Mouse (Mus musculus) brown adipose tissue, adult 24 weeks (tissue): ENCODE results near the gene Edrf1. TPM values are rescaled to one million over a fixed set of nuclear protein-coding genes. Genes with fewer than 3 reads are reported as not detected.
"Not testable (repeated sequence)": the region's sequence is repeated elsewhere in the genome, so short reads cannot be mapped to it uniquely, and the experiment has no call there.

Experiments used
- H3K27ac ChIP-seq: fragments of 200-500 bp; replicated peaks from 2 replicates; pipeline ENCODE4 v1.5.1; 2012; ENCODE audit warnings: low read depth, mild to moderate bottlenecking, low read length
- H3K4me1 ChIP-seq: fragments of 200-500 bp; 2 replicates; pipeline ENCODE4 v1.6.1; 2012; ENCODE audit warnings: low read length, mixed read lengths; ENCODE audit not compliant: control insufficient read depth, insufficient read depth, insufficient read length
- H3K4me3 ChIP-seq: fragments of 200-500 bp; 2 replicates; pipeline ENCODE4 v1.5.1; 2012; ENCODE audit warnings: low read depth, mild to moderate bottlenecking, low read length, moderate library complexity; ENCODE audit not compliant: insufficient read depth
- polyA plus RNA-seq: library from polyadenylated mRNA; stranded (reverse); fragments of >200 nt; gene quantifications from 2 replicates; pipeline ENCODE4 v1.2.4, GENCODE M21; 2012; ENCODE audit not compliant: missing spikeins, insufficient read depth, insufficient read length

The Edrf1 gene
- polyA plus RNA-seq, 1 experiment: 5.7 TPM

DNA sequence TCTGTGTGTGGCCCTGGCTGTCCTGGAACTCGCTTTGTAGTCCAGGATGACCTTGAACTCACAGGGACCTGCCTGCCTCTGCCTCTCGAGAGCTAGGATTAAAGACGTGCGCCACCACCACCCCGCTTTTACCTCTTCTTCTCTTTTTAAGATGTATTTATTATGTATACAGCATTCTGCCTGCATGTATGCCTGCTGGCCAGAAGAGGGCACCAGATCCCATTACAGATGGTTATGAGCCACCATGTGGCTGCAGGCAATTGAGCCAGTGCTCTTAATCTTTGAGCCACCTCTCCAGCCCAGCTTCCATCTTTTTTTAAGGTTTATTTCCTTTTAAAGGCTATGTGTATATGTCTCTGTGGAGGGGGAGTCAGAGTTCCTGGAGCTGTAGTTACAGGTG, 46.8 kb downstream of the Edrf1 start:
- Histone ChIP-seq H3K4me1 (no peaks in the 10 kb centered on the region), H3K27ac (no peak overlapping the region), H3K4me3 (no peak overlapping the region)

DNA sequence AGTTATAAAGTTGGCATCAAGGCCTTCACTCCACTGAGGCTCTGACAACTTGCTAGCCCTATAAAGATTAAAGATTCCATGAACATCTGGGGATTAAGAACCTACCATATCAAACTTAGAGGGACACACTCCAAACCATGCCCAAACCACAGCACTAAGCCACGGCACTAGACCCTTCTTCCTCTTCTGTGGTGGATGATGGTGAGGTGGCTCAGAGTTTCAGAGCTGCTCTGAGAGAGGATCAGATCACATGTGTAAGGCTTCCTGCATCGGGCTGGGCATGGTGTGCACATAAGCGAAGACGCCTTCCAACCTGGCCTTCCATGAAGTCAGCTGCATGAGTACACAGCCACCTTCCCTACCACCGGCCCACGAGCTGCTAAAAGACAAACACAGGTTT, 47.4 kb downstream of the Edrf1 start:
- H3K4me1 ChIP-seq: no peaks in the 10 kb centered on the region
- H3K27ac ChIP-seq: no peak overlapping the region
- no peak overlapping the region for H3K4me3 ChIP-seq

DNA sequence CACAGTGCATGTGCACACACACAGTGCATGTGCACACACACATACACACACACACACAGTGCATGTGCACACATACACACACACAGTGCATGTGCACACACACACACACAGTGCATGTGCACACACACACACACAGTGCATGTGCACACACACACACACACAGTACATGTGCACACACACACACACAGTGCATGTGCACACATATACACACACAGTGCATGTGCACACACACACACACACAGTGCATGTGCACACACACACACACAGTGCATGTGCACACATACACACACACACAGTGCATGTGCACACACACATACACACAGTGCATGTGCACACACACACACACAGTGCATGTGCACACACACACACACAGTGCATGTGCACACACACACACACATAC, 48.3 kb downstream of the Edrf1 start:
- not testable (repeated sequence) for H3K4me3 ChIP-seq, H3K27ac ChIP-seq, H3K4me1 ChIP-seq

DNA sequence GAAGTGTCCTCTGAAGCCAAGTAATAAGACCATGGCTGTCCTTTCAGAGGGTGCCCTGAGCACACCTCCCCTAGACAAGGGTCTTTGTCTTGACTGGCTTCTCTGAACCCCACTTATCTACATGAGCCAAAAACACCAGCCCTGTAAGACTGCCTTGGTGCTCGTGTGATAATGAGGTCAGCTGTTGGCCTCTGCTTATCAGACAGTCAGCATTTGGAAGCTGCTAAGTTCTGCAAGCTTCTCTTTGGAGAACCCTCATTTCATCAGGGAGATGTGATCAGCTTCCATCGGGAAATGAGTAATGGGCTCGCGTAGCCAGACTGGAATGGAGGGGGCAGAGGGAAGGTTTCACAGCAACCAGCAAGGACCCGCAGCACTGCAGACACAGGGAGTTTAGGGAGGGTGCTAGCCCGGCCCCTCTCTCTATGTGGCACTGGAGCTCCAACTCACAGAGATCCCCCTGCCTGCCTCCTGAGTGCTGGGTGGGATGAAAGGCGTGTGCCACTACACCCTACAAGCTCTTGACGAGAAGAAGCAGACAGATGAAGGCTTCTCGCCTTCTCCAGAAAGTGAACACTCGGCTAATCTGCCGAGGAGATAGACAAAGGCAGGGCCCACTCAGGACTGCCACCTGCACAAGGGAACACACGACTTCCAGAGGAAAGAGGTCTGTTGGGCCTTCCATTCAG, 60.8 kb downstream of the Edrf1 start:
- Histone ChIP-seq H3K27ac (no peak overlapping the region), H3K4me3 (no peak overlapping the region), H3K4me1 (no peaks in the 10 kb centered on the region)

DNA sequence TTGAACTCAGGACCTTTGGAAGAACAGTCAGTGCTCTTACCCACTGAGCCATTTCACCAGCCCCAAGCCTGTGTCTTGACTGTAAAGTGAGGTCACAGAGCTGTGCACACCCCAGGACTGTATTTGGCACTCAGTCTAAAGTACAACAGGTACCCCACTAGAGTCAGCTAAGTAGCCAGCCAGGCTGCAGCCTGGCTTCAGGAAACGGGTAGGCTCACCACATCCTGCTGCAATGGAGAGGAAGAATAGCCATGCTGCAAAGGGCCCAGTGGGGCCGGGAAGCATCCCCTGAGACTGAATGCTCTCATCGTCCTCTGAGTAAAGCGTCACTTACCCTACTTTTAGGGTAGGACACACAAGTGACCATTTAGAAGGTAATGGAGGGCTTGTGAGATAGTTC, 62.5 kb downstream of the Edrf1 start:
- Histone ChIP-seq H3K27ac (no peak overlapping the region), H3K4me1 (no peaks in the 10 kb centered on the region), H3K4me3 (no peak overlapping the region)

DNA sequence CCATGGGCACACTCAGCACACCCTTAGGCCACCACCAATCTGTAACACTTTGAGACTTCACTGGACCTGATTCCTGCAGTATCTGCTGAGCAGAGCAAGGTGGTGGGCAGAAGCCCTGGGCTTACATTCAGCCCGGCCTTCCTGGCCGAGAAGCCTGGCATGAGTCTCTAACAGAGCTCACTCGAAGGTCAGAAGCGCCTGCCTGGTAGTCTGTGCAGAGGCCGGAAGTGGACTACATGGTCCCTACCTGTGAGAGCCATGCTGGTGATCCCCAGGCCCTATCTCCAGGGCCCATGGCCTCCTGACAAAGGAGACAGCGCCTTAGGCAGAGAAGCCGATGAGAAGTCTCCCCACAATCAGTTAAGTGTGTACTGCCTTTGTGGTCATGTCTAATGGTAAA, 64.0 kb downstream of the Edrf1 start:
- no peak overlapping the region for H3K4me3 ChIP-seq
- no peak overlapping the region for H3K27ac ChIP-seq
- H3K4me1 ChIP-seq: no peaks in the 10 kb centered on the region

DNA sequence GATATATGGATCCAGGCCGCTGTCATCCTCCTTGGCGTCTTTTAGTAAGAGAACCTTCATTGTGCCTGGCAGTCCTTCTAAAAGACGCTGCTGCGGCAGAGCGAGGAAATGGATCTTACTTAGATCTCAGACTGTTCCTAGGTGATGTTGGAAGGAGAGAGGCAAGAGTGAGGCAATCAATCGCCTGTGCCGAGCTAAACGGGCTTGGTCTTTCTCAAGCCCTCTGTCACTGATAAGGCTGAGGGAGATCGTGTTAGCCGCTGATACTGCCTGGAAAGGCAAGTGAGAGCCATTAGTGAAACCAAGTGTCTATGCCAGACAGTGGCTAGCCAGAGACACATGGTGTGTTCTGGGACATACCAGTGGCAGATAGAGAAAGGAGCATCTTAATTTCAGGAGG, 65.0 kb downstream of the Edrf1 start:
- Histone ChIP-seq H3K4me1 (no peaks in the 10 kb centered on the region), H3K27ac (no peak overlapping the region), H3K4me3 (no peak overlapping the region)

DNA sequence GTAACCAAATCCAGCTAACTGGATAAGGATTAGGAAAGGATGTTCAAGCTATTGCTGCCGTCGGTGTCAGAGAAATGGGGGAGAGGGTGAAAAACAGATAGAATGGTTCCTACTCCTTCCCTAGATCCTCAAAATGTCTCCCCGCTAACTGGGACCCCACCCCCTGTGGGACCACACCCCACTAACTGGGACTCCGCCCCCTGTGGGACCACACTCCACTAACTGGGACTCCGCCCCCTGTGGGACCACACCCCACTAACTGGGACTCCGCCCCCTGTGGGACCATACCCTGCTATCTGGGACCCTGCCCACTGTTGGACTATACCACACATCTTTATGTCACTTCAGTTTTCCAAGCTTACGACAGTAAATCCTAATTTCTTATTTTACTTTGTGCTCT, 66.6 kb downstream of the Edrf1 start:
- H3K4me1 ChIP-seq: no peaks in the 10 kb centered on the region
- no peak overlapping the region for H3K27ac ChIP-seq
- no peak overlapping the region for H3K4me3 ChIP-seq

DNA sequence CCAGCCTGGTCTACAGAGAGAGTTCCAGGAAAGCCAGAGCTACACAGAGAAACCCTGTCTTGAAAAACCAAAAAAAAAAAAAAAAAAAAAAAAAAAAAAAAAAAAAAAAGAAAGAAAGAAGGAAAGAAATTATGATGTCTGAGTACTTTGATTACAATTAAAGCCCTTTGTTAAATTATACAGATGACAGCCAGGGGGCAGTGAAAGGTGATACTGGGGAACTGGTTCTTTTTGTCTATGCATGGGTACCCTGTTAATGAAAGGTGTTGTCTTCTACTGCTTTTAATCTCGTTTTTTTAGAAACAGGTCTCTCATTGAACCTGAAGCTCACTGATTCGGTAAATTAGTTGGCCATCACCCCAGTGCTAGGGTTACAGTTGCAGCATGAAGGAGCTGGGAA, 70.0 kb downstream of the Edrf1 start:
- H3K4me1 ChIP-seq: no peaks in the 10 kb centered on the region; the same call in 1 of the 2 replicates
- H3K27ac ChIP-seq: no peak overlapping the region
- H3K4me3 ChIP-seq: no peak overlapping the region

DNA sequence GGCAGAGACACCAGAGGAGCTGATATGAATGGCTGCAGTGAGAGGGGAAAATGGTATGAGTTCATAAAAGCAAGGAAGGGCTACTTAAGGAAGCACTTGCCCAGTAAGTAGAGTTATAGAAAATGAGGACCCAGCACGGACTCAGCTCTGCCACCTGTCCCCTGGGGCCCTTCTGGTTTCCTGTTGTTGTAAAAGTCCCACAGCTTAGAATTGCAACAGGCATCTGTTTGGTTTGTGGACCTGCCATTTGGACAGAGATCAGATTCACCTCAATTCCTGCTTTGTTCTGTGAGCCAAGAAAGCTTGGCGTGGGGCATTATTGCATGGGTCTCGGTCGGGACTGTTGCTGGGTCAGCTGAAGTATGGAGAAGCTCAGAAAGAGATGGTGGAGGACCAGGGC, 78.0 kb downstream of the Edrf1 start:
- H3K4me1 ChIP-seq: no peaks in the 10 kb centered on the region; the same call in 1 of the 2 replicates
- H3K27ac ChIP-seq: no peak overlapping the region
- no peak overlapping the region for H3K4me3 ChIP-seq

DNA sequence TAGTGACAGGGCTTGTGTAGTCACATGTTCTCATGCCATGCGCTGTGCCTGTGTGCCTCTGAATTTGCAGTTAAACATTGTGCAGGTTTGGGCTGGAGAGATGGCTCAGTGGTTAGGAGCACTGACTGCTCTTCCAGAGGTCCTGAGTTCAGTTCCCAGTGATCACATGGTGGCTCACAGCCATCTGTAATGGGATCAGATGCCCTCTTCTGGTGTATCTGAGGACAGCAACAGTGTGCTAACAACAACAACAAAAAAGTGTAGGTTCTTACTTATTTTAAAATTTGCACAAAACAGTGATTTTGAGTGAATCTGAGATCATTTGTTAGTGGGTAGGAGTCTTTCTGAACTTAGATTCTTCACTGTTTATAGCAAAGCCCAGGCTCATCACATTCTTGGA, 81.2 kb downstream of the Edrf1 start:
- Histone ChIP-seq H3K4me3 (no peak overlapping the region), H3K27ac (no peak overlapping the region), H3K4me1 (peaks cover 3% of the 10 kb centered on the region; the same call in 1 of the 2 replicates)

DNA sequence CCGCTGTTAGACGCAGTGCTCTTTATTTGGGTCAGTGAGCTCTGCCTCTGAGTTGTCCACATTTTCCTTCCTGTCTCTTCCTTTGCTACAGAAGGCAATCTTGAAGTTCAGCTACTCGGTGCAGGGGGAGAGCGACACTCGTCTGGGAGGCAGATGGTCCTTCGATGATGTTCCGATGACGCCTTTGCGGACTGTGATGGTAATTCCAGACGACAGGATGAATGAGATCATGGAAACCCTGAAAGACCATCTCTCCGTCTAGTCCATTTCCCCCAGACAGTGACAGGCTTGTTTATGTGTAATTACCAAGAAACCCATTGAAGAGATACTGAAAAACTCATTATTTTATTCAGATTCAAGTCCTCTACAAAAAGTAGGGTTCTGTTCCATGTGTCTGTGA, 83.3 kb downstream of the Edrf1 start:
- Histone ChIP-seq H3K27ac (no peak overlapping the region), H3K4me3 (no peak overlapping the region), H3K4me1 (peaks cover 3% of the 10 kb centered on the region; the same call in 1 of the 2 replicates)

Other genes with a start within 250 kb of the Edrf1 start
- gene Tex36, start 35.4 kb upstream of the Edrf1 start, polyA plus RNA-seq: not detected in 2 replicates
- not detected in 2 replicates for gene Mmp21, start 42.5 kb downstream of the Edrf1 start, polyA plus RNA-seq
- 87.9 and 88.5 TPM in 2 replicates for gene Bccip, start 71.8 kb downstream of the Edrf1 start, polyA plus RNA-seq
- gene Uros, start 72.5 kb downstream of the Edrf1 start, polyA plus RNA-seq: 26.6 and 35.8 TPM in 2 replicates
- gene Fank1, start 139.3 kb downstream of the Edrf1 start, polyA plus RNA-seq: not detected in 2 replicates
- 42.2 and 47.2 TPM in 2 replicates for gene Dhx32, start 145.2 kb downstream of the Edrf1 start, polyA plus RNA-seq